Mouse (Mus musculus): ENCODE measurements at regions not wholly inside any gene's neighbourhood (a gene's known extent, or its start where the extent isn't known, plus 50 kb on each side); places are given as distances from the start of the nearest gene placed in this dataset.

DNA sequence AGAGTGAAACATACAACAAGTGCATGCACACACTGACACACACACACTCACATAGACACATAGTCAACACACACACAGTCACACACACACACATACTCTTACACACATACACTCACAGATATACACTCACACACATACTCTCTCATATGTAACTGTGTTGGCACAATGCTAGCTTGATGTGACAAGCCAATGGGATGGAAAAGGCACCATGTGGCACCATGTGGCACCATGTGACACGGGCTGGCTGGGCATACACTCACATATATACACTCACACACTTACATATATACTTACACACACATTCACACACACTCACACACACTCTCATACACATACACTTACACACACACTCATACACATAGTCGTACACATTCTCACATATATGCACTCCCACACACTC lies 67.0 kb upstream of the Phyhipl start:
- peak; percentile 32 for ATAC-seq (replicated peaks)
- Histone ChIP-seq H3K4me3 (no peak overlapping the region), H3K9me3 (no peaks in the 10 kb centered on the region), H3K27ac (replicated peaks) (no peak overlapping the region), H3K9ac (replicated peaks) (no peak overlapping the region), H3K4me1 (peaks cover 2% of the 10 kb centered on the region; the same call in 1 of the 2 replicates), H3K4me2 (replicated peaks) (no peak overlapping the region), H3K27me3 (no peaks in the 10 kb centered on the region), H3K36me3 (no peaks in the 10 kb centered on the region)
- WGBS, result 89% methylated on average over 2 of the region's 2 CpGs

DNA sequence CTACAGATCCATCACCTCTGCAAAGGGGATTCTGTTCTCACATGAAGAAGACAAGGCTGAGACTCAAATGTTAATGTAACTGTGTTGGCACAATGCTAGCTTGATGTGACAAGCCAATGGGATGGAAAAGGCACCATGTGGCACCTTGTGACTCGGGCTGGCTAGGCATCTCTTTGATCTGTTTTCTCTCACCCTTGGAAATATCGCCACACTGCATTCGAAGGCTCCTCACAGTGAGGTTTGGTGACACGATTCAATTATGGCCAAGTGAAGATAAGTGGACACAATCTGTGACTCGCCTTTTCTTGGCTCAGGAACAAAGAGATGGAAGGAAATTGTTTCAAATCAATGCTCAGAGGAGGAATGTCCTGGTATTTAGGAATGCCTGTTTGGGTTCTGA lies 66.6 kb upstream of the Phyhipl start:
- no peak for ATAC-seq (replicated peaks)

DNA sequence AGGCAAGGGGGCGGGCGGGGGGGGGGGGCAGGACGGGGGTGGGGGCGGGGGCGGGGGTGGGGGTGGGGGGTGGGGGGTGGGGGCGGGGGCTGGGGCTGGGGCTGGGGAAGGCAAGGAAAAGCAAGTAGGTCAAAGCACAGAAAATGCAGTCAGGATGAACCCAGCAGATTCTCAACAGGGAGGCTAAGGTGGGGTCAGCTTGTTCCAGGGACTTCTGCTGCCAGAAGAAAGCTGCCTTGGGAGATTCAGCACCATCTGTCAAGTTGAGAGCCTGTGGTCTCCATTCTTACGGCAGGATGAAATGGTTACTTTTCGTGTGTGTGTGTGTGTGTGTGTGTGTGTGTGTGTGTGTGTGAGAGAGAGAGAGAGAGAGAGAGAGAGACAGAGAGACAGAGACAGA lies 61.7 kb upstream of the Phyhipl start:
- H3K4me1 ChIP-seq, result peaks cover 13% of the 10 kb centered on the region
- no peak overlapping the region for H3K4me2 ChIP-seq (replicated peaks)
- H3K9me3 ChIP-seq, result no peaks in the 10 kb centered on the region
- H3K4me3 ChIP-seq, result no peak overlapping the region
- H3K27me3 ChIP-seq, result no peaks in the 10 kb centered on the region
- WGBS, result 12% methylated on average over 3 of the region's 8 CpGs
- peak overlapping the region; percentile 66 for H3K27ac ChIP-seq (replicated peaks)
- no peak overlapping the region for H3K9ac ChIP-seq (replicated peaks)
- H3K36me3 ChIP-seq, result no peaks in the 10 kb centered on the region
- 0 out of 2 replicates have a peak, but pooled peaks have one; percentile 38 for ATAC-seq (replicated peaks)

More for the DNA sequence above, 66.6 kb upstream of the Phyhipl start:
- Histone ChIP-seq H3K36me3 (no peaks in the 10 kb centered on the region), H3K27me3 (no peaks in the 10 kb centered on the region), H3K9ac (replicated peaks) (no peak overlapping the region), H3K9me3 (no peaks in the 10 kb centered on the region), H3K4me1 (peaks cover 6% of the 10 kb centered on the region; the same call in 1 of the 2 replicates), H3K4me3 (no peak overlapping the region), H3K4me2 (replicated peaks) (no peak overlapping the region), H3K27ac (replicated peaks) (no peak overlapping the region)
- WGBS, result 65% methylated on average over 5 of the region's 5 CpGs

GRCm38 (mm10) chr10:70717025-70717424 lies 61.3 kb upstream of the Phyhipl start:
- H3K27me3 ChIP-seq, result no peaks in the 10 kb centered on the region
- no peaks in the 10 kb centered on the region for H3K9me3 ChIP-seq
- no peak overlapping the region for H3K9ac ChIP-seq (replicated peaks)
- no peak overlapping the region for H3K4me2 ChIP-seq (replicated peaks)
- H3K27ac ChIP-seq (replicated peaks), result peak overlapping the region; percentile 79
- H3K4me1 ChIP-seq, result peaks cover 13% of the 10 kb centered on the region
- WGBS, result 5% methylated on average over 6 of the region's 6 CpGs
- ATAC-seq (replicated peaks), result peak; percentile 87
- H3K36me3 ChIP-seq, result no peaks in the 10 kb centered on the region
- H3K4me3 ChIP-seq, result no peak overlapping the region

DNA sequence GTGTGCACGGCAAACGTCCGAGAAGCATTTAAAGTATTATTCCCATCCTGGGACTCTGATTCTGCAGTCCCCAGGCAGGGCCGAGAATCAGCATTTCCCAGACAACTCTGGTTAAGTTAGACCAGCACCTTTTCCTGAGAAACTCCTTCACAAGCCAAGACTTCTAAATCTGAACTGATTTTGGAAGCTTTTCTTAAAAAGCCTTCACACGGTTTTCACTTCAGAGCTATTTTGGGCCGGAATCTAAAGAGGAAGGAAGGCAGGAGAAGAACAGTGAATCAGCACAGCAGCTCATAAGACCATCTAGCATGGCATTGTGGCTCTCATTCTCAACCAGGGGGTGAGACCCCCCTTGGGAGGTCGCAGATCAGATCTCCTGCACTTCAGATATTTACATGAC lies 57.5 kb upstream of the Phyhipl start:
- H3K4me1 ChIP-seq, result peaks cover 13% of the 10 kb centered on the region
- no peak overlapping the region for H3K4me3 ChIP-seq
- no peak overlapping the region for H3K4me2 ChIP-seq (replicated peaks)
- WGBS, result 89% methylated on average over 7 of the region's 7 CpGs
- no peaks in the 10 kb centered on the region for H3K9me3 ChIP-seq
- H3K27ac ChIP-seq (replicated peaks), result no peak overlapping the region
- no peaks in the 10 kb centered on the region for H3K27me3 ChIP-seq
- H3K36me3 ChIP-seq, result no peaks in the 10 kb centered on the region
- no peak for ATAC-seq (replicated peaks)
- H3K9ac ChIP-seq (replicated peaks), result no peak overlapping the region

- H3K9me3 ChIP-seq, result no peaks in the 10 kb centered on the region
- ATAC-seq (replicated peaks), result no peak
- no peak overlapping the region for H3K4me3 ChIP-seq
- H3K4me1 ChIP-seq, result no peaks in the 10 kb centered on the region
- 50% methylated on average over 3 of the region's 3 CpGs for WGBS
- H3K27me3 ChIP-seq, result no peaks in the 10 kb centered on the region
- H3K4me2 ChIP-seq (replicated peaks), result no peak overlapping the region
- no peak overlapping the region for H3K9ac ChIP-seq (replicated peaks)
- H3K27ac ChIP-seq (replicated peaks), result no peak overlapping the region
- no peaks in the 10 kb centered on the region for H3K36me3 ChIP-seq
These were observed 53.0 kb upstream of the Phyhipl start for GRCm38 (mm10) chr10:70708806-70709205.
